Mouse (Mus musculus) kidney, adult 10 weeks (tissue): ENCODE results near the gene Defb41. TPM values are rescaled to one million over a fixed set of nuclear protein-coding genes. Genes with fewer than 3 reads are reported as not detected.

Source experiments
- polyA plus RNA-seq: library from polyadenylated mRNA; stranded (reverse); fragments of 350-450 nt; fragmentation: Illumina TruSeq; extraction: RNeasy Lipid Tissue Mini Kit (QIAGEN cat#74804); gene quantifications from one replicate; pipeline ENCODE4 v1.2.3, GENCODE M21; 2014; ENCODE audit warnings: low read depth, low replicate concordance

The Defb41 gene
- not detected for polyA plus RNA-seq

DNA sequence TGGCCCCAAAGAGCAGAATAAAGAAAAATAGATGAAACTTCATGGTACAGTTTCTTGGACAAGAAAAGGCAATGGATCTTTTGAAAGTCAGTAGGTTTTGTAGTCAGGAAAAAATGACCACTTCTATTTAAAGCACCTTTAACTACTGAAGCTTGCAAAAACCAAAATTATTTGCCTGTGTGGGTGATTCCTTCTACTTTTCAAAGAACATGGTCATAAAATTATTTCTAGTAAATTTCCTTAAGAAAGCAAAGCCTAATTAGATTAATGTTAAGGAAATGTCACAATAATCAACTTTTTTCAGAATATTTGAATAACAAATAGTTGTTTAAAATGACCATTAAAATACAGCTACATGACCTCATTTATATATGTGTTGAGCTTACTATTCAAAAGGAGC, at the start of gene Defb41:
Gene Defb41 (minus strand): TSS at position 101 of the 400 bp plus-strand sequence.

DNA sequence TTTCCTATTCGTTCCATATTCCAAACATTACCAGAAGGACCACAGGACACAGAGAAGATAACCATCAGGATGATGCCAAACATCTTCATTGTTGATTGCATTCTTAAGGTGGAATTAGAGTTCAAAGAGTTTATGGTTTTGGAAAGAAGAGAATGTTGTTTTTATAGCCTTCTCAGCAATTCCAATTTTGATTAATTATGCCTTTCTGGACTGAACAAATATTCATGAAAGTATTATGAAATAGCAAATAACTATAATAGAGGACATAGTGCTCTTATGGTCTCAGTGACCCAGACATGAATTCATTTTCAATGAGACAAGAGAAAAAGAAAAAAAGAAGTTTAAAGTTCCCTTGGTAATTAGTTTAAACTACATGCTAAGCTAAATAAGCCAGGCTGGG, 27.6 kb downstream of the Defb41 start, which contains the start of gene Defb18:
Gene Defb18 (minus strand): TSS at position 101 of the 400 bp plus-strand sequence.

Other genes with a start within 250 kb of the Defb41 start
- gene Crisp4, start 119.2 kb downstream of the Defb41 start, polyA plus RNA-seq, result not detected
- not detected for gene Defb18, start 27.7 kb downstream of the Defb41 start, polyA plus RNA-seq